Mouse (Mus musculus) heart, embryonic 15.5 days (tissue): ENCODE results near the gene Rpp21. TPM values are rescaled to one million over a fixed set of nuclear protein-coding genes. Genes with fewer than 3 reads are reported as not detected.
"Not testable (repeated sequence)": the region's sequence is repeated elsewhere in the genome, so short reads cannot be mapped to it uniquely, and the experiment has no call there.

ENCODE experiments used
- ATAC-seq: fragments of 200-750 bp; cut with Nextera tagmentation; replicated peaks from 2 replicates; pipeline ENCODE4 v1.8.0; 2017; ENCODE audit warnings: low read depth, moderate TSS enrichment; ENCODE audit not compliant: insufficient number of reproducible peaks, insufficient read depth, low FRiP score
- H3K27ac ChIP-seq: fragments of 300-500 bp; sonication (generic); 2 replicates; pipeline ENCODE4 v1.5.1; 2015; ENCODE audit warnings: mild to moderate bottlenecking, inconsistent platforms
- H3K27me3 ChIP-seq: fragments of 300-500 bp; sonication (generic); 2 replicates; pipeline ENCODE4 v1.6.1; 2015; ENCODE audit warnings: inconsistent platforms
- H3K36me3 ChIP-seq: fragments of 300-500 bp; sonication (generic); 2 replicates; pipeline ENCODE4 v1.6.1; 2015; ENCODE audit warnings: mild to moderate bottlenecking, inconsistent platforms
- H3K4me1 ChIP-seq: fragments of 300-500 bp; sonication (generic); replicated peaks from 2 replicates; pipeline ENCODE4 v1.6.1; 2015; ENCODE audit warnings: inconsistent platforms
- H3K4me2 ChIP-seq: fragments of 300-500 bp; sonication (generic); 2 replicates; pipeline ENCODE4 v1.6.1; 2015; ENCODE audit warnings: inconsistent platforms, mild to moderate bottlenecking, moderate library complexity
- H3K4me3 ChIP-seq: fragments of 300-500 bp; sonication (generic); 2 replicates; pipeline ENCODE4 v1.5.1; 2015; ENCODE audit warnings: mild to moderate bottlenecking, inconsistent platforms
- H3K9ac ChIP-seq: fragments of 300-500 bp; sonication (generic); 2 replicates; pipeline ENCODE4 v1.6.1; 2015; ENCODE audit warnings: mild to moderate bottlenecking, inconsistent platforms
- H3K9me3 ChIP-seq: fragments of 300-500 bp; sonication (generic); replicated peaks from 2 replicates; pipeline ENCODE4 v1.6.1; 2016; ENCODE audit warnings: inconsistent platforms
- WGBS: fragments of 180-500 bp; shearing (Covaris S2); methylation state at CpG from one replicate; pipeline ENCODE4 v1.1.7; 2015; ENCODE audit warnings: mixed read lengths; 5-methylcytosine and 5-hydroxymethylcytosine counted together
- polyA plus RNA-seq: library from polyadenylated mRNA; unstranded; fragments of >200 nt; fragmentation: Nextera tagmentation; extraction: Ambion mirVana; gene quantifications from 2 replicates; pipeline ENCODE4 v1.2.1, GENCODE M21; 2015

Rpp21 gene
- polyA plus RNA-seq, 1 experiment from 2014 or later: 78.8 TPM

GRCm38 (mm10) chr17:36261511-36262166 lies 3.8 kb upstream of the Rpp21 start:
- WGBS: 87% methylated on average over 9 of the region's 9 CpGs
- Histone ChIP-seq H3K4me2 (no peak overlapping the region), H3K4me1 (peaks cover 4% of the 10 kb centered on the region), H3K36me3 (peaks cover 49% of the 10 kb centered on the region), H3K9ac (no peak overlapping the region), H3K27ac (no peak overlapping the region), H3K27me3 (no peaks in the 10 kb centered on the region), H3K9me3 (no peaks in the 10 kb centered on the region), H3K4me3 (no peak overlapping the region)
- no peak for ATAC-seq

- H3K4me1 ChIP-seq: peaks cover 10% of the 10 kb centered on the region
- H3K4me2 ChIP-seq: peak overlapping the region; percentile 56
- peak overlapping the region; percentile 76 for H3K9ac ChIP-seq
- under 1% methylated on average over 37 of the region's 37 CpGs for WGBS
- peak overlapping the region; percentile 80 for H3K27ac ChIP-seq
- 0 out of 2 replicates have a peak, but pooled peaks cover 3% of the 10 kb centered on the region for H3K27me3 ChIP-seq
- H3K9me3 ChIP-seq: no peaks in the 10 kb centered on the region
- H3K36me3 ChIP-seq: peaks cover 30% of the 10 kb centered on the region
- peak; percentile 93 for ATAC-seq
- peak overlapping the region; percentile 67 for H3K4me3 ChIP-seq
Measured at GRCm38 (mm10) chr17:36257241-36257947, 475 bp downstream of the Rpp21 start.

GRCm38 (mm10) chr17:36253087-36253600 lies 4.7 kb downstream of the Rpp21 start:
- Histone ChIP-seq H3K27me3 (peaks cover 31% of the 10 kb centered on the region), H3K4me3 (no peak overlapping the region), H3K4me1 (peaks cover 14% of the 10 kb centered on the region), H3K27ac (no peak overlapping the region), H3K9me3 (no peaks in the 10 kb centered on the region), H3K36me3 (no peaks in the 10 kb centered on the region), H3K9ac (no peak overlapping the region), H3K4me2 (no peak overlapping the region)
- 35% methylated on average over 6 of the region's 6 CpGs for WGBS
- ATAC-seq: no peak

GRCm38 (mm10) chr17:36252250-36252876 lies 5.5 kb downstream of the Rpp21 start:
- H3K27me3 ChIP-seq: peaks cover 33% of the 10 kb centered on the region
- no peaks in the 10 kb centered on the region for H3K36me3 ChIP-seq
- no peak for ATAC-seq
- WGBS: 8% methylated on average over 25 of the region's 25 CpGs
- no peaks in the 10 kb centered on the region for H3K9me3 ChIP-seq
- peak overlapping the region; percentile 33 for H3K4me3 ChIP-seq
- H3K4me2 ChIP-seq: peak overlapping the region; percentile 64
- peak overlapping the region; percentile 21; the same call in 1 of the 2 replicates for H3K9ac ChIP-seq
- H3K4me1 ChIP-seq: peaks cover 14% of the 10 kb centered on the region
- H3K27ac ChIP-seq: no peak overlapping the region

- peak overlapping the region; percentile 52 for H3K4me2 ChIP-seq
- no peaks in the 10 kb centered on the region for H3K9me3 ChIP-seq
- H3K9ac ChIP-seq: no peak overlapping the region
- H3K27me3 ChIP-seq: peaks cover 33% of the 10 kb centered on the region
- peak overlapping the region; percentile 27 for H3K4me3 ChIP-seq
- no peak overlapping the region for H3K27ac ChIP-seq
- H3K36me3 ChIP-seq: no peaks in the 10 kb centered on the region
- ATAC-seq: no peak
- 14% methylated on average over 33 of the region's 33 CpGs for WGBS
- peaks cover 7% of the 10 kb centered on the region for H3K4me1 ChIP-seq
Measured at GRCm38 (mm10) chr17:36248886-36249285, 9.0 kb downstream of the Rpp21 start.

- Histone ChIP-seq H3K9me3 (no peaks in the 10 kb centered on the region), H3K4me1 (0 out of 2 replicates have a peak, but pooled peaks cover 3% of the 10 kb centered on the region), H3K27ac (no peak overlapping the region), H3K27me3 (peaks cover 28% of the 10 kb centered on the region), H3K4me2 (no peak overlapping the region), H3K36me3 (no peaks in the 10 kb centered on the region), H3K9ac (no peak overlapping the region), H3K4me3 (no peak overlapping the region)
- no peak for ATAC-seq
- 77% methylated on average over 2 of the region's 2 CpGs for WGBS
Measured at GRCm38 (mm10) chr17:36245741-36246140, 12.1 kb downstream of the Rpp21 start.

- Histone ChIP-seq H3K4me1 (0 out of 2 replicates have a peak, but pooled peaks cover 3% of the 10 kb centered on the region), H3K36me3 (no peaks in the 10 kb centered on the region), H3K4me3 (no peak overlapping the region), H3K9me3 (no peaks in the 10 kb centered on the region), H3K27ac (no peak overlapping the region), H3K27me3 (peaks cover 17% of the 10 kb centered on the region), H3K4me2 (no peak overlapping the region), H3K9ac (no peak overlapping the region)
- WGBS: 27% methylated on average over 5 of the region's 5 CpGs
- ATAC-seq: no peak
Measured at GRCm38 (mm10) chr17:36244031-36244430, 13.8 kb downstream of the Rpp21 start.

- Histone ChIP-seq H3K36me3 (no peaks in the 10 kb centered on the region), H3K4me3 (no peak overlapping the region), H3K4me2 (peak overlapping the region; percentile 7; the same call in 1 of the 2 replicates), H3K27ac (no peak overlapping the region), H3K4me1 (peaks cover 11% of the 10 kb centered on the region), H3K9me3 (no peaks in the 10 kb centered on the region), H3K27me3 (peaks cover 31% of the 10 kb centered on the region), H3K9ac (no peak overlapping the region)
- WGBS: 12% methylated on average over 5 of the region's 5 CpGs
- 0 out of 2 replicates have a peak, but pooled peaks have one; percentile 35 for ATAC-seq
Measured at GRCm38 (mm10) chr17:36240637-36241213, 17.1 kb downstream of the Rpp21 start.

- H3K36me3 ChIP-seq: no peaks in the 10 kb centered on the region
- peak overlapping the region; percentile 43 for H3K4me3 ChIP-seq
- 0 out of 2 replicates have a peak, but pooled peaks have one; percentile 27 for ATAC-seq
- peaks cover 11% of the 10 kb centered on the region for H3K4me1 ChIP-seq
- peak overlapping the region; percentile 34 for H3K9ac ChIP-seq
- no peaks in the 10 kb centered on the region for H3K9me3 ChIP-seq
- H3K27ac ChIP-seq: no peak overlapping the region
- peaks cover 34% of the 10 kb centered on the region for H3K27me3 ChIP-seq
- H3K4me2 ChIP-seq: peak overlapping the region; percentile 79
- WGBS: 1% methylated on average over 27 of the region's 27 CpGs
Measured at GRCm38 (mm10) chr17:36237321-36237921, 20.4 kb downstream of the Rpp21 start.

GRCm38 (mm10) chr17:36235300-36235699 lies 22.6 kb downstream of the Rpp21 start:
- H3K4me3 ChIP-seq, H3K4me2 ChIP-seq, H3K36me3 ChIP-seq, H3K27ac ChIP-seq, H3K9ac ChIP-seq, H3K9me3 ChIP-seq, ATAC-seq, H3K4me1 ChIP-seq: not testable (repeated sequence)
- WGBS: 13% methylated on average over 8 of the region's 9 CpGs
- peaks cover 32% of the 10 kb centered on the region for H3K27me3 ChIP-seq
